Mouse (Mus musculus) cerebellum, adult 8-10 months (tissue): ENCODE results near the gene Wdfy3.
"Not testable (repeated sequence)": the region's sequence is repeated elsewhere in the genome, so short reads cannot be mapped to it uniquely, and the experiment has no call there.

Source experiments
- DNase-seq: peaks from one replicate; pipeline ENCODE4 v3.0.0; 2022

The Wdfy3 gene

DNA sequence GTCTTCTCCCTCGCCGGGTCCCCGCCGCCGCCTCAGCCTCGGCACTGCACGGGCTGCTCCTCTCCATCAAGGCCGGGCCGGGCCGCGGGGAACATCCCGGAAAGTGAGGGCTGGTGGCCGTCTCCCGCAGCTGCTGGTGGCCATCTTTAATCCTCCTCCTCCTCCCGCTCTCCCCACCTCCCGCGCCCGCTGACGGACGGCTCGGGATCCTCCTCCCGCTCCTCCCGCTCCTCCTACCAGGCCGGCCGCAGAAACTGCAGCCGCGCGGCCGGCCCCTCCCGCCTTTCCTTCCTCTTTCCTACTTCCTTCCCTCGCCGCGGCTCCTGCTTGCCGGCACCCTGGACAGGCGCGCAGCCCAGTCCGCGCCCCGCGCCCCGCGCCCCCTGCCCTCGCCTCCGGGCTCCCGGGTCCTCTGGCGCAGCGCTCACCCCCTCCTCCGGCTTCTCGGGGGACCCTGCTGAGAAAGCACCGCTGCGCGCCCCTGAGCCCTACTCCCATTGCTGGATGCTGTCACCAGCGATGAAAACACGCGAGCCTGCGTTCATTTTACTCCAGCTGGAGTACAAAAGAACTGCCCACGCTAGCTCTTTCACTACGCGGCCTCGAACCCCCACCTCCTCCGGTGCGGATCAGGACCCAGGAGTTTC is at the start of gene Wdfy3:
Wdfy3 (minus strand) TSS at position 155 of the 647 bp plus-strand sequence.
- peak; percentile 90 for DNase-seq

DNA sequence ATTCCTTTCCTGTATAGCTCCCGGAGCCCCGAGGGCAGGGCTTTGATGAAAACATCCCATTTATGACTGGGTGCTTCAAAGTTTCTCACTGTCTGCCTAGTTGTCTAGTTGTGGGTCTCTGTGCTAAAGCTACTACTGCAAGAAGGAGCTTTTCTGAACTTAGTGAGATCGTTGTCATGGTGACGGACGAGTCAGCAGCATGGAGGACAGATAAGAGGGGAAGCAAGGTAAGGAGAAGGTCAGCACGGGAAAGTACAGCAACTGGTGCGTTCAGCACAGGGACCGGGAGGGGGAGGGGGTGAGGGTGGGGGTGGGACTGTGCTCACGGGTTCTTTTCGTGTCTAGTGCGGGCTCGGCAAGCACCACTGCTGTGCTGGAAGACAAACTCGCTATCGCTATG is 43.3 kb upstream of the Wdfy3 start:
- DNase-seq: no peak

GRCm38 (mm10) chr5:102112034-102112433 is 42.3 kb upstream of the Wdfy3 start:
- no peak for DNase-seq

- no peak for DNase-seq
Measured at GRCm38 (mm10) chr5:102110031-102110430, 40.3 kb upstream of the Wdfy3 start.

- DNase-seq: no peak
Measured at GRCm38 (mm10) chr5:102105919-102106318, 36.2 kb upstream of the Wdfy3 start.

DNA sequence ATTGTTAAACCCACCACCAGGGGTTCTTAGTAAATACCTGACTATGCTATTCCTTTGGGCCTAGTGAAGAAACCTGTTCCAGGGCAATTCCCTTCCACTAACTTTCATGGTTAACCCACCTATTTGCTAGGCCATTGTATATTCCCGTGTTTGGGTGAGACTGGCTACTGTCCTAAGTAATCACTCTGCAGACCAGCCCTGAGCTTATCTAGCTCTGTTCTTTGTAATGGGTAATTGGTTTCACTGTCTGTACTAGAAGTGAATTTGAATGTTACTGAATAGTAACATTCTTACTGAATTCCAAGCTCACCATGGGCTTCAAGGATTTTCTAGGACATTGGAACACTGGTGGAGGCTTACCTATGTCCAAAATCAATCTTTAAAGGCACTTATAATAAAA is 32.1 kb upstream of the Wdfy3 start:
- DNase-seq: not testable (repeated sequence)

GRCm38 (mm10) chr5:102100246-102101241 is 30.8 kb upstream of the Wdfy3 start:
- no peak for DNase-seq

DNA sequence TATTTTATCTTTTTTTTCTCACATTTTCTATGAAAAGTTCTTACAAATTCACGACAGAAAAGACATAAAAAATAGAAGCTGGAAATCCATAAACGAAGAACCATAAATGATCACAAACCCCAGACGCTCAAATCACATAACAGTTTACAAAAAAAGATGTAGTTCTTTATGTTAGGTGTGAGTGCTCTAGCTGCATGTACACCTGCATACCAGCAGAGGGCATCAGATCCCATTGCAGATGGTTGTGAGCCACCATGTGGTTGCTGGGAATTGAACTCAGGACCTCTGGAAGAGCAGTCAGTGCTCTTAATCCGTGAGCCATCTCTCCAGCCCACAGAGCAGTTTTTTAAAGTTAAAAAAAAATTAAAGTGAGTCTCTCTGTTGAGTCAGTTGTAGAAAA is 25.9 kb upstream of the Wdfy3 start:
- DNase-seq: no peak

DNA sequence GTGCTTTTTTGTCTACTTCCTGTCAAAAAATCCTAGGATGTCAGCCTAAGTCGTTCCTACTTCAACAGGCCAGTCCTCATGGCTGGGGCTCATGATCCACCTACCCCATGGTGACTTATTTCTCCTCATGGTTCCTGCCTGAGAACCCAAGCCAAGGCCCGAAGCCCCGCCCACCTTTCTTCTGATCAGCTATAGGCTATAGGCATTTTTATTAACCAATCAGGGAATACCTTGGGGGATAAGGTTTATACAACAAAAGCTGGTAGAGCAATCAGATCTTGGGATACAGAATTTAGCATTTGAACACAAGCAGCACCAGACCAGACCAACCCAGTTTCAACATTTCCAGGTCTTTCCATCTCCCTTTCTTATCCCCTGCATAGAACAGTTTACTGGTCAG is 21.0 kb upstream of the Wdfy3 start:
- no peak for DNase-seq

GRCm38 (mm10) chr5:102084737-102085705 is 15.3 kb upstream of the Wdfy3 start:
- DNase-seq: no peak

- DNase-seq: peak; percentile 81
Measured at GRCm38 (mm10) chr5:102074086-102074485, 4.4 kb upstream of the Wdfy3 start.

- no peak for DNase-seq
Measured at GRCm38 (mm10) chr5:102072057-102072456, 2.3 kb upstream of the Wdfy3 start.

- DNase-seq: no peak
Measured at GRCm38 (mm10) chr5:102071241-102071640, 1.5 kb upstream of the Wdfy3 start.

DNA sequence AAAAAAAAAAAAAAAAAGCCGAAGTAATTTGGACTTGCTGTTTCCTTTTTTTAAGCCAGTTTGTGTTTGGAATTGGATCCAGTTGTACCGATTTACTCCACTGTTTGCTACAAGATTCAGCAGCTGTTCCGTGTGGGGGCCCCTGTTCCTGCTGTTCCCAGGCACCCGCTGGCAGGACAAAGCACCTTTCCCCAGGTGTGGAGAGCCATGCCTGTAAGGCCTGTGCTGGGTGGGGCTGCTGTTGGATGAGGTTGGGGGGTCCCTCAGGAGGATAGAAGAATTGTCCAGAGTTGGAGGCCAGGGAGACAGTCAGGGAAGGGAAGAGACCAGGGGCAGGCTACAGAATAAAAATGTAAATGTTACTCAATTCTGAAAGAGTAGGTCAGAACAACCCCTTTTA is 1.1 kb upstream of the Wdfy3 start:
- DNase-seq: no peak

- DNase-seq: no peak
Measured at GRCm38 (mm10) chr5:102070414-102070768, 670 bp upstream of the Wdfy3 start.

DNA sequence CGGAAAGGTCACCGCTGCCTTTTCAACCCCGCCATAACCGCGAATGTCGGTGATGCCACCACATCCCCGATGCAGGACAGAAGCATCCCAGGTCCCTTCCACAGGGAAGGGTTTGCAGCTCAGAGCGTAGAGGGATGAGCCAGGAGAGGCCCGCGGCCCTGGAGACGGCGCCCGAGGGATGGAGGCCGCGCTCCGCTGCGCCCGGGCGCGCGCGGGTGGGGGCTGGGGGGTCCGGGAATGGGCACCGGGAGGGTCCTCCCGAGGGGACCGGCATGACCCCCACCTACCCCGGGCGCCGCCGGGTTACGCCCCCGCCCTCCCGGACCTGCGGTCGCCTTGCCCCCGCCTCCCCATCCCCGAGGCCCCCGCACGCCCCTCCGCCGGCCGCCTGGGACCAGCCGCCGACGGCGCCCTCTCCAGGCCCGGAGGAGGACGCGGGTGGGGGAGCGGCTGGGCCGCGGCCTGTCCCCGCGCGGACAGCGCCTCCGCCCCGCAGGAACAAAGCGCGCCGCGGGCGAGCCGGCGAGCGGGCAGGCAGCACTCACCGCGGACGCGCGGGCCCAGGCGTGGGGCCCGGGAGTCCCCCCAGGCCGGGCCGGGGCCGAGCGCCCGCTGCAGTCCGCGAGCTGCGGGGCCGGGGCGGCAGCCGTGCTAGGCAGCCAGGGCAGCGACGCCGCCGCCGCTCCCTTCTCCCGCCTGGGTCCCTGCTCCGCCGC is 512 bp downstream of the Wdfy3 start:
- DNase-seq: peak; percentile 70

GRCm38 (mm10) chr5:102066458-102066857 is 3.3 kb downstream of the Wdfy3 start:
- DNase-seq: no peak

DNA sequence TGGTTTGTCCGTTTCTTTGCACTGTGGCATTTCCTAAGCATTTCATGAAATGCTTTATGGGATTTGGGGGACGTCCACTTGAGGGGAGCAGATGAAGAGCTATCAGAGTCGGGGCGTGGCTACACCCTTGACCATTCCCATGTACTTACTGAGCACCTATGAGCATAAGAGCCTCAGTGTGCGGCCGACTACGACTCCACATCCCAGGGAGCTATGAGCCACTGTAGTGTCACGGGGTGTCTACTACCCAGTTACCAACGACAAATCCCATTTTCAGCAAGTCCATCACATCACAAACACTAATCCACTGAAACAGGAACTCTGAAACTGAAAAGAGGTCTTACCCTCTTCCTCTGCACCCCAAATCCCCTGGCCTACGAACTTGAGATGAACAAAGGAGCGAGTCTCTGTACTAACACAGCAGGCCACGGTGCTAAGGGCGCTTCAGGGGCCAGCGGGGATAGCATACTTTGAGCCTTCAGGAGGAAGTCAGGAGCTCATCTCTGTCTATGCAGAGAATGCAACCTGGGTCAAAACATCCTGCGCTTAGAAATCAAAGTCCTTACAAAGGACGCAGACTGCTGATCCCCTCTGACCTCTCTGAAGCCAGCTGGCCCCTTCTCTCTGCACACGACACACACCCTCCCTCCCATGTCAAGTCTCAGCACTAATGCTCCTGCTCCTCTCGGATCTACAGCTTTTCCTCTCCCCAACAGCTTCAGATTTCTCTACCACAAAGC is 6.5 kb downstream of the Wdfy3 start:
- DNase-seq: no peak

GRCm38 (mm10) chr5:102061816-102062215 is 7.9 kb downstream of the Wdfy3 start:
- no peak for DNase-seq

DNA sequence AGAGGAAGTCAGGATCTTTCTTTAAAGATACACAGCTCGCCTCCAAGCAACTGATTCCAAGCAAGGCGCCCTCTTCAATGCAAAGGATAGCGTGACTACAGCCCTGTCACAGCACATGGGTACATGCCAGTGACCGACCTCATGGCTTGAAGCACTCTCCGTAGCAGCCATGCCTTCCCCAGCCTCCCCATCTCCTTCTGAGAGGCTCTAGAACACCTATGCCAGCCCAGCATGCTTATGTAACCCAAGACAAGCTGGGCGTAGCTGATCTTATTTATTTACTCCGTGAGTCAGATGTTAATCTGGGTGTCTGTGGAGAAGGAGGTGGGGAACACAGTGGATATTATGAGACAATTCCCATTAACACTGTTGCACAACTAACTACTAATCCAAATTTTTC is 13.8 kb downstream of the Wdfy3 start:
- DNase-seq: peak; percentile 50

DNA sequence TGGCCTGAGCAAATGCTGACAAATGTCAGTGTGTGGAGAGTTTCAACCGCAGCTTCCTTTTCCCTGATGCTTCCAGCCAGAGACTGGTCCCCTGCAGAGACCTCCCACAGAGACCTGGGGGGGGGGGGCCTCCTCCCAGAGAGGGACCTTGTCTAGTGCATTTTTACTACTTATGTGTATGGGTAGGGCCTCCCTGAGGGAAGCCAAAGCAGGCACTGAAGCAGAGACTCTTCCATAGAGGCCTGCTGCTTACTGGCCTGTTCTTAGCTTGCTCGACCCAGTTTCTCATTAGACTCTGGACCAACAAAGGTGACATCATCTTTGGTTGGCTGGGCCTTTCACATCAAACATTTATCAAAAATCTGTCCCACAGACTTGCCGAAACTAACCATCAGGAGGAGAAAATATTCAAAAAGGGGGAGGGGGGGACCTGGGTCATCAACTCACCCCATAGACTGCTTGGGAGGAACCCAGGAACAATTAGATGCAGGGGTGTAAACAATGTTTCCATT is 14.5 kb downstream of the Wdfy3 start:
- no peak for DNase-seq
